Mouse (Mus musculus): Measurements from ENCODE around the gene Uckl1. TPM values are rescaled to one million over a fixed set of nuclear protein-coding genes. Genes with fewer than 3 reads are reported as not detected.

The Uckl1 gene
- total and polyA plus RNA-seq, 3 experiments: 16.0 to 31.9 (median 18.7) TPM

- peak; percentile 81 for TF ChIP-seq ZNF384 (IDR thresholded peaks at IDR 0.05; ENCODE audit: low read depth, low read length)
- no peak for TF ChIP-seq MYC (IDR thresholded peaks at IDR 0.05; ENCODE audit: low read depth, low read length)
- Histone ChIP-seq H3K9me3 (replicated peaks; ENCODE audit: low read length) (no peaks in the 10 kb centered on the region), H3K4me3 (replicated peaks in 1 of 3; ENCODE audit: low read depth in 2 of 3, low read length in 2 of 3, poor library complexity in 1 of 3) (no peak overlapping the region), H3K9ac (ENCODE audit: insufficient read depth, low read depth) (no peak overlapping the region), H3K27ac (ENCODE audit: insufficient read depth, low read depth) (no peak overlapping the region), H3K4me2 (ENCODE audit: insufficient read depth, low read depth, poor library complexity, severe bottlenecking) (no peak overlapping the region), H3K4me1 (ENCODE audit: control insufficient read depth in 1 of 2, insufficient read depth in 2 of 2) (peaks cover 7 to 26% of the 10 kb centered on the region in 2 experiments; a peak in 3 of 4 replicates), H3K27me3 (replicated peaks) (peaks cover 18% of the 10 kb centered on the region), H3K79me2 (replicated peaks; ENCODE audit: control insufficient read depth, extremely low read depth, insufficient read depth, poor library complexity, severe bottlenecking) (peaks cover 12% of the 10 kb centered on the region), H3K36me3 (replicated peaks in 1 of 2; ENCODE audit: control insufficient read depth in 1 of 2, insufficient read depth in 1 of 2, low read length in 1 of 2) (no peaks in the 10 kb centered on the region)
- no peak for DNase-seq (ENCODE audit: extremely low read depth)
- dilution Hi-C loops (cut with MboI; ENCODE audit: extremely low pct_ligation_motif_present, extremely low pct_unique_long_range_greater_than_20kb, low sequenced_read_pairs) (no loop called here), in situ Hi-C loops (cut with MboI; ENCODE audit: low pct_ligation_motif_present, low pct_unique_long_range_greater_than_20kb, low sequenced_read_pairs) (no loop called here)
Measured at GRCm38 (mm10) chr2:181597378-181598061, 12.8 kb upstream of the Uckl1 start.

- H3K4me1 ChIP-seq (ENCODE audit: control insufficient read depth in 1 of 2, insufficient read depth in 2 of 2): peaks cover 9 to 22% of the 10 kb centered on the region in 2 experiments
- H3K4me2 ChIP-seq (ENCODE audit: insufficient read depth, low read depth, poor library complexity, severe bottlenecking): no peak overlapping the region
- H3K4me3 ChIP-seq (replicated peaks in 1 of 3; ENCODE audit: low read depth in 2 of 3, low read length in 2 of 3, poor library complexity in 1 of 3): no peak overlapping the region
- dilution Hi-C loops (cut with MboI; ENCODE audit: extremely low pct_ligation_motif_present, extremely low pct_unique_long_range_greater_than_20kb, low sequenced_read_pairs) (no loop called here), in situ Hi-C loops (cut with MboI; ENCODE audit: low pct_ligation_motif_present, low pct_unique_long_range_greater_than_20kb, low sequenced_read_pairs) (no loop called here)
- peaks cover 18% of the 10 kb centered on the region for H3K27me3 ChIP-seq (replicated peaks)
- no peak overlapping the region for H3K27ac ChIP-seq (ENCODE audit: insufficient read depth, low read depth)
- H3K9ac ChIP-seq (ENCODE audit: insufficient read depth, low read depth): no peak overlapping the region
- TF ChIP-seq RCOR1 (conservative IDR thresholded peaks at IDR 0.05; ENCODE audit: low read depth, low read length) (no peak), USF2 (conservative IDR thresholded peaks at IDR 0.05; ENCODE audit: low read depth, low read length) (no peak), NELFE (IDR thresholded peaks at IDR 0.05; ENCODE audit: low read depth, low read length) (no peak), USF1 (IDR thresholded peaks at IDR 0.05; ENCODE audit: low read depth, low read length) (no peak), SMC3 (IDR thresholded peaks at IDR 0.05; ENCODE audit: low read depth, low read length) (no peak), MXI1 (IDR thresholded peaks at IDR 0.05; ENCODE audit: low read depth, low read length) (no peak), EP300 (IDR thresholded peaks at IDR 0.05; ENCODE audit: low read length) (no peak), UBTF (IDR thresholded peaks at IDR 0.05; ENCODE audit: low read depth, low read length) (no peak), ETS1 (conservative IDR thresholded peaks at IDR 0.05; ENCODE audit: low read depth, low read length) (no peak), TBP (conservative IDR thresholded peaks at IDR 0.05; ENCODE audit: low read depth, low read length) (no peak), CHD2 (IDR thresholded peaks at IDR 0.05; ENCODE audit: low read length) (no peak), MAZ (IDR thresholded peaks at IDR 0.05; ENCODE audit: low read depth, low read length) (no peak)
- H3K9me3 ChIP-seq (replicated peaks; ENCODE audit: low read length): no peaks in the 10 kb centered on the region
- H3K79me2 ChIP-seq (replicated peaks; ENCODE audit: control insufficient read depth, extremely low read depth, insufficient read depth, poor library complexity, severe bottlenecking): peaks cover 1% of the 10 kb centered on the region
- no peak for DNase-seq (ENCODE audit: extremely low read depth)
- H3K36me3 ChIP-seq (replicated peaks in 1 of 2; ENCODE audit: control insufficient read depth in 1 of 2, insufficient read depth in 1 of 2, low read length in 1 of 2): no peaks in the 10 kb centered on the region
Measured at GRCm38 (mm10) chr2:181596221-181596960, 11.7 kb upstream of the Uckl1 start.
